Mouse (Mus musculus) neutrophil, adult 59 days (primary cell): ENCODE measurements around the gene Usp21. TPM values are rescaled to one million over a fixed set of nuclear protein-coding genes. Genes with fewer than 3 reads are reported as not detected.

Experiments
- total RNA-seq, 2 experiments: library from RNA; stranded (reverse); gene quantifications; 1 replicate in 1 of 2; 2 replicates in 1 of 2; pipeline ENCODE4 v1.2.4; 2023

Gene Usp21
- 10 to 100 TPM; 29.5 to 31.1 TPM for total RNA-seq

GRCm38 (mm10) chr1:171287136-171288081 is at the start of gene Usp21:
Gene Usp21, minus strand, starts transcription at chr1:171287991.

GRCm38 (mm10) chr1:171328839-171329432 is 41.1 kb upstream of the Usp21 start, which contains the start of gene Dedd:
Gene Dedd, plus strand, starts transcription at chr1:171329145.

GRCm38 (mm10) chr1:171294298-171295062 is 6.7 kb upstream of the Usp21 start, which contains the start of gene Ufc1:
Gene Ufc1, minus strand, starts transcription at chr1:171295024.

GRCm38 (mm10) chr1:171280916-171281527 is 6.8 kb downstream of the Usp21 start, which contains the start of gene Ppox:
Gene Ppox, minus strand, starts transcription at chr1:171281186.

GRCm38 (mm10) chr1:171269848-171270572 is 17.8 kb downstream of the Usp21 start, which contains the start of gene B4galt3:
Gene B4galt3, plus strand, starts transcription at chr1:171270328.

GRCm38 (mm10) chr1:171250680-171251593 is 36.9 kb downstream of the Usp21 start, which contains the start of gene Ndufs2:
Gene Ndufs2, minus strand, starts transcription at chr1:171251388.

GRCm38 (mm10) chr1:171249913-171250600 is 37.7 kb downstream of the Usp21 start, which contains the start of gene Adamts4:
Gene Adamts4, plus strand, starts transcription at chr1:171250421.

GRCm38 (mm10) chr1:171234126-171234525 is 53.7 kb downstream of the Usp21 start, which contains the start of gene Fcer1g:
Gene Fcer1g, minus strand, starts transcription at chr1:171234365.

Other genes with a start within 250 kb of the Usp21 start
- 100 to 1,000 TPM; 411 to 427 TPM for gene Fcgr3, start 223.1 kb downstream of the Usp21 start, total RNA-seq
- under 1 TPM; 0.67 to 0.73 TPM for gene Cfap126, start 174.1 kb downstream of the Usp21 start, total RNA-seq
- gene Sdhc, start 137.4 kb downstream of the Usp21 start, total RNA-seq: 100 to 1,000 TPM in 1 of 2 experiments, 10 to 100 TPM in 1; 76.6 to 106 TPM
- gene Mpz, start 137.3 kb downstream of the Usp21 start, total RNA-seq: not detected
- gene Pcp4l1, start 91.7 kb downstream of the Usp21 start, total RNA-seq: 1 to 10 TPM in 1 of 2 experiments, under 1 TPM in 1; 0.29 to 1.4 TPM
- not detected for gene Nr1i3, start 74.0 kb downstream of the Usp21 start, total RNA-seq
- 10 to 100 TPM; 11.9 to 16.4 TPM for gene Tomm40l, start 65.5 kb downstream of the Usp21 start, total RNA-seq
- gene Apoa2, start 62.9 kb downstream of the Usp21 start, total RNA-seq: under 1 TPM in 1 of 2 experiments, not detected in 1; 0.89 TPM
- 1,000 to 10,000 TPM; 1,085 to 1,124 TPM for gene Fcer1g, start 53.6 kb downstream of the Usp21 start, total RNA-seq
- not detected for gene Adamts4, start 37.6 kb downstream of the Usp21 start, total RNA-seq
- 10 to 100 TPM; 84.6 to 99.7 TPM for gene Ndufs2, start 36.6 kb downstream of the Usp21 start, total RNA-seq
- gene B4galt3, start 17.7 kb downstream of the Usp21 start, total RNA-seq: 100 to 1,000 TPM; 120 to 134 TPM
- gene Ppox, start 6.8 kb downstream of the Usp21 start, total RNA-seq: 10 to 100 TPM; 69.2 to 78.0 TPM
- 10 to 100 TPM; 47.2 to 51.2 TPM for gene Ufc1, start 7.0 kb upstream of the Usp21 start, total RNA-seq
- 10 to 100 TPM; 23.5 to 25.8 TPM for gene Dedd, start 41.2 kb upstream of the Usp21 start, total RNA-seq
- gene Nit1, start 57.7 kb upstream of the Usp21 start, total RNA-seq: 10 to 100 TPM; 18.9 to 24.2 TPM
- 10 to 100 TPM; 27.1 to 34.4 TPM for gene Pfdn2, start 57.7 kb upstream of the Usp21 start, total RNA-seq
- under 1 TPM; 0.22 to 0.40 TPM for gene Klhdc9, start 72.8 kb upstream of the Usp21 start, total RNA-seq
- gene Nectin4, start 82.1 kb upstream of the Usp21 start, total RNA-seq: 1 to 10 TPM; 2.0 to 2.2 TPM
- 100 to 1,000 TPM; 245 to 251 TPM for gene Arhgap30, start 101.0 kb upstream of the Usp21 start, total RNA-seq
- gene Usf1, start 123.3 kb upstream of the Usp21 start, total RNA-seq: 100 to 1,000 TPM in 1 of 2 experiments, 10 to 100 TPM in 1; 85.6 to 108 TPM
- 1 to 10 TPM; 4.4 TPM for gene Tstd1, start 130.9 kb upstream of the Usp21 start, total RNA-seq
- gene F11r, start 149.5 kb upstream of the Usp21 start, total RNA-seq: under 1 TPM; 0.20 to 0.31 TPM
- gene Alyref2, start 215.5 kb upstream of the Usp21 start, total RNA-seq: 1 to 10 TPM; 6.6 to 7.3 TPM
- gene Itln1, start 247.3 kb upstream of the Usp21 start, total RNA-seq: not detected